Mouse (Mus musculus): Measurements from ENCODE around the gene Npepps. TPM values are rescaled to one million over a fixed set of nuclear protein-coding genes. Genes with fewer than 3 reads are reported as not detected.
"Not testable (repeated sequence)": the region's sequence is repeated elsewhere in the genome, so short reads cannot be mapped to it uniquely, and the experiment has no call there.

Npepps gene
- polyA plus RNA-seq, 1 experiment from 2014 or later = 76.0 TPM

- H3K9me3 ChIP-seq; H3K27me3 ChIP-seq; H3K9ac ChIP-seq; H3K4me3 ChIP-seq; H3K27ac ChIP-seq; ATAC-seq (ENCODE audit: borderline replicate concordance, extremely low read depth, low FRiP score, low TSS enrichment): not testable (repeated sequence)
- 80% methylated on average over 6 of the region's 6 CpGs for WGBS
- peak overlapping the region; percentile 76; the same call in 1 of the 2 replicates for H3K4me2 ChIP-seq
- peaks cover 22% of the 10 kb centered on the region for H3K36me3 ChIP-seq
- peaks cover 31% of the 10 kb centered on the region for H3K4me1 ChIP-seq
Measured at GRCm38 (mm10) chr11:97189645-97190044, 90.8 kb downstream of the Npepps start.

- Histone ChIP-seq H3K36me3 (peaks cover 27% of the 10 kb centered on the region), H3K9ac (peak overlapping the region; percentile 62; the same call in 1 of the 2 replicates), H3K27me3 (no peaks in the 10 kb centered on the region), H3K4me3 (peak overlapping the region; percentile 91), H3K9me3 (no peaks in the 10 kb centered on the region), H3K4me2 (peak overlapping the region; percentile 76), H3K4me1 (peaks cover 35% of the 10 kb centered on the region), H3K27ac (no peak overlapping the region)
- ATAC-seq (ENCODE audit: borderline replicate concordance, extremely low read depth, low FRiP score, low TSS enrichment) = no peak
- 28% methylated on average over 3 of the region's 3 CpGs for WGBS
Measured at GRCm38 (mm10) chr11:97189231-97189630, 91.2 kb downstream of the Npepps start.

GRCm38 (mm10) chr11:97188643-97188955 is 91.8 kb downstream of the Npepps start:
- Histone ChIP-seq H3K4me3 (peak overlapping the region; percentile 91), H3K9me3 (no peaks in the 10 kb centered on the region), H3K9ac (peak overlapping the region; percentile 62), H3K27me3 (no peaks in the 10 kb centered on the region), H3K36me3 (peaks cover 33% of the 10 kb centered on the region), H3K27ac (peak overlapping the region; percentile 97), H3K4me1 (peaks cover 38% of the 10 kb centered on the region), H3K4me2 (peak overlapping the region; percentile 76)
- no peak for ATAC-seq (ENCODE audit: borderline replicate concordance, extremely low read depth, low FRiP score, low TSS enrichment)
- WGBS = under 1% methylated on average over 15 of the region's 15 CpGs

- H3K9me3 ChIP-seq = no peaks in the 10 kb centered on the region
- H3K27ac ChIP-seq = peak within 1 kb of the TSS; percentile 98
- H3K4me1 ChIP-seq = peaks cover 40% of the 10 kb centered on the region
- H3K27me3 ChIP-seq = no peaks in the 10 kb centered on the region
- under 1% methylated on average over 93 of the region's 101 CpGs for WGBS
- peak within 1 kb of the TSS; percentile 91 for H3K4me3 ChIP-seq
- peak within 1 kb of the TSS; percentile 87 for H3K4me2 ChIP-seq
- peak within 1 kb of the TSS; percentile 93 for H3K9ac ChIP-seq
- peak; percentile 96 for ATAC-seq (ENCODE audit: borderline replicate concordance, extremely low read depth, low FRiP score, low TSS enrichment)
- peaks cover 39% of the 10 kb centered on the region for H3K36me3 ChIP-seq
Measured at GRCm38 (mm10) chr11:97187764-97188642, 92.4 kb downstream of the Npepps start, which contains the start of gene Kpnb1. Kpnb1 (minus strand) TSS chr11:97187881.

GRCm38 (mm10) chr11:97186947-97187763 is 93.3 kb downstream of the Npepps start:
- peaks cover 47% of the 10 kb centered on the region for H3K36me3 ChIP-seq
- peak; percentile 83 for ATAC-seq (ENCODE audit: borderline replicate concordance, extremely low read depth, low FRiP score, low TSS enrichment)
- WGBS = 2% methylated on average over 61 of the region's 74 CpGs
- peak overlapping the region; percentile 98 for H3K27ac ChIP-seq
- H3K4me1 ChIP-seq = peaks cover 42% of the 10 kb centered on the region
- peak overlapping the region; percentile 87 for H3K4me2 ChIP-seq
- peak overlapping the region; percentile 91 for H3K4me3 ChIP-seq
- no peaks in the 10 kb centered on the region for H3K27me3 ChIP-seq
- H3K9me3 ChIP-seq = no peaks in the 10 kb centered on the region
- H3K9ac ChIP-seq = peak overlapping the region; percentile 93

GRCm38 (mm10) chr11:97185704-97186614 is 94.5 kb downstream of the Npepps start:
- Histone ChIP-seq H3K4me2 (peak overlapping the region; percentile 87), H3K27ac (peak overlapping the region; percentile 72), H3K27me3 (no peaks in the 10 kb centered on the region), H3K9me3 (no peaks in the 10 kb centered on the region), H3K4me1 (peaks cover 42% of the 10 kb centered on the region), H3K36me3 (peaks cover 59% of the 10 kb centered on the region), H3K4me3 (peak overlapping the region; percentile 91), H3K9ac (peak overlapping the region; percentile 65)
- WGBS = 39% methylated on average over 5 of the region's 5 CpGs
- ATAC-seq (ENCODE audit: borderline replicate concordance, extremely low read depth, low FRiP score, low TSS enrichment) = no peak

GRCm38 (mm10) chr11:97184875-97185274 is 95.6 kb downstream of the Npepps start:
- H3K9ac ChIP-seq = no peak overlapping the region

GRCm38 (mm10) chr11:97182446-97182845 is 98.0 kb downstream of the Npepps start:
- Histone ChIP-seq H3K27me3 (no peaks in the 10 kb centered on the region), H3K27ac (no peak overlapping the region), H3K4me2 (no peak overlapping the region), H3K9me3 (no peaks in the 10 kb centered on the region), H3K4me3 (no peak overlapping the region), H3K4me1 (peaks cover 30% of the 10 kb centered on the region), H3K36me3 (peaks cover 91% of the 10 kb centered on the region), H3K9ac (no peak overlapping the region)
- no peak for ATAC-seq (ENCODE audit: borderline replicate concordance, extremely low read depth, low FRiP score, low TSS enrichment)
- 74% methylated on average over 3 of the region's 3 CpGs for WGBS

More at GRCm38 (mm10) chr11:97184875-97185274, 95.6 kb downstream of the Npepps start:
- peaks cover 67% of the 10 kb centered on the region for H3K36me3 ChIP-seq
- 65% methylated on average over 5 of the region's 5 CpGs for WGBS
- ATAC-seq (ENCODE audit: borderline replicate concordance, extremely low read depth, low FRiP score, low TSS enrichment) = no peak
- no peak overlapping the region for H3K4me2 ChIP-seq
- no peak overlapping the region for H3K4me3 ChIP-seq
- no peak overlapping the region for H3K27ac ChIP-seq
- H3K9me3 ChIP-seq = no peaks in the 10 kb centered on the region
- H3K4me1 ChIP-seq = peaks cover 42% of the 10 kb centered on the region
- no peaks in the 10 kb centered on the region for H3K27me3 ChIP-seq

GRCm38 (mm10) chr11:97181061-97181460 is 99.4 kb downstream of the Npepps start:
- Histone ChIP-seq H3K4me2 (no peak overlapping the region), H3K27ac (no peak overlapping the region), H3K36me3 (peaks cover 98% of the 10 kb centered on the region), H3K27me3 (no peaks in the 10 kb centered on the region), H3K9ac (no peak overlapping the region), H3K4me3 (no peak overlapping the region), H3K4me1 (peaks cover 24% of the 10 kb centered on the region), H3K9me3 (no peaks in the 10 kb centered on the region)
- ATAC-seq (ENCODE audit: borderline replicate concordance, extremely low read depth, low FRiP score, low TSS enrichment) = no peak
- 77% methylated on average over 5 of the region's 5 CpGs for WGBS

GRCm38 (mm10) chr11:97178198-97178597 is 102.2 kb downstream of the Npepps start:
- H3K4me3 ChIP-seq = no peak overlapping the region
- H3K9me3 ChIP-seq = no peaks in the 10 kb centered on the region
- 96% methylated on average over 2 of the region's 2 CpGs for WGBS
- H3K36me3 ChIP-seq = peaks cover 99% of the 10 kb centered on the region
- ATAC-seq (ENCODE audit: borderline replicate concordance, extremely low read depth, low FRiP score, low TSS enrichment) = no peak
- no peak overlapping the region for H3K4me2 ChIP-seq
- H3K9ac ChIP-seq = no peak overlapping the region
- no peaks in the 10 kb centered on the region for H3K27me3 ChIP-seq
- peaks cover 4% of the 10 kb centered on the region; the same call in 1 of the 2 replicates for H3K4me1 ChIP-seq
- no peak overlapping the region for H3K27ac ChIP-seq

GRCm38 (mm10) chr11:97176851-97177250 is 103.6 kb downstream of the Npepps start:
- Histone ChIP-seq H3K9ac (no peak overlapping the region), H3K4me3 (no peak overlapping the region), H3K9me3 (no peaks in the 10 kb centered on the region), H3K4me1 (no peaks in the 10 kb centered on the region), H3K27me3 (no peaks in the 10 kb centered on the region), H3K36me3 (peaks cover 98% of the 10 kb centered on the region), H3K4me2 (no peak overlapping the region), H3K27ac (no peak overlapping the region)
- WGBS = 41% methylated on average over 3 of the region's 3 CpGs
- no peak for ATAC-seq (ENCODE audit: borderline replicate concordance, extremely low read depth, low FRiP score, low TSS enrichment)

Measured in lung, embryonic 15.5 days (tissue).